Mouse (Mus musculus): ENCODE measurements around the gene Ccsap.

DNA sequence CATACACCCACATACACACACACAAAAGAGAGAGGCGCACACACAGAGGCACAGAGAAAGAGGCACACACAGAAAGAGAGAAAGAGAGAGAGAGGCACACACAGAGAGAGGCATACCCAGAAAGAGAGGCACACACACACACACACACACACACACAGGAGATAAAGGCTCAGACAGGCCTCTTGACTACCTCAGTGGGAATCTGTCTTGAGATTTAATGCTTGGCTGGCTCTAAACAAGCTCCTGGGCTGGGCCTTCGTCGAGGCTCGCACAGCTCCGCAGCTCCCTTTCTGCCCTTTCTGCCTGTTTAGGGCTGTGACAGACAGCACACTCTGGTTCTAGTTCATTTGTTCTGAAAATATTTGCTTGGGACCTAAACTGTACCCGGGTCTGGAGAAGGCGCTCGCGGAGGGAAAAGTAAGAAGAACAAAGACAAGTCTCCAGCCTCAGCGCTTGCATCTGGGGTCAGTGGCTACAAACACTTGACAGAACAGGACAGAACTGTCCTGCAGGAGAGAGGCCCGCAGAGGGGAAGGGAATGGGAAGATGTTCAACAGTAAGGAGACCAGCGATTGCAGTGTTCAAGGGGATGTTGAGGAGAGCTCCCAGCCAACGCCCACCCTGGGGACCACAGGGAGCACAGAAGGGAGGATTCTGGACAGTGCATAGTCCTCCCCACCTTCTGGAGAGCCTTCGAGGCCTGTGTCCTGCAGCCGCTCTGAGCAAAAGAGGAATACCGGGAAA is 68.7 kb downstream of the Ccsap start:
- TF ChIP-seq CTCF (conservative IDR thresholded peaks at IDR 0.05; ENCODE audit: insufficient read depth, insufficient read length, low read depth, low read length) (no peak), POLR2A (IDR thresholded peaks at IDR 0.05; ENCODE audit: low read depth, low read length) (no peak)
